Mouse (Mus musculus): ENCODE data around the gene Srrm3.

The Srrm3 gene

DNA sequence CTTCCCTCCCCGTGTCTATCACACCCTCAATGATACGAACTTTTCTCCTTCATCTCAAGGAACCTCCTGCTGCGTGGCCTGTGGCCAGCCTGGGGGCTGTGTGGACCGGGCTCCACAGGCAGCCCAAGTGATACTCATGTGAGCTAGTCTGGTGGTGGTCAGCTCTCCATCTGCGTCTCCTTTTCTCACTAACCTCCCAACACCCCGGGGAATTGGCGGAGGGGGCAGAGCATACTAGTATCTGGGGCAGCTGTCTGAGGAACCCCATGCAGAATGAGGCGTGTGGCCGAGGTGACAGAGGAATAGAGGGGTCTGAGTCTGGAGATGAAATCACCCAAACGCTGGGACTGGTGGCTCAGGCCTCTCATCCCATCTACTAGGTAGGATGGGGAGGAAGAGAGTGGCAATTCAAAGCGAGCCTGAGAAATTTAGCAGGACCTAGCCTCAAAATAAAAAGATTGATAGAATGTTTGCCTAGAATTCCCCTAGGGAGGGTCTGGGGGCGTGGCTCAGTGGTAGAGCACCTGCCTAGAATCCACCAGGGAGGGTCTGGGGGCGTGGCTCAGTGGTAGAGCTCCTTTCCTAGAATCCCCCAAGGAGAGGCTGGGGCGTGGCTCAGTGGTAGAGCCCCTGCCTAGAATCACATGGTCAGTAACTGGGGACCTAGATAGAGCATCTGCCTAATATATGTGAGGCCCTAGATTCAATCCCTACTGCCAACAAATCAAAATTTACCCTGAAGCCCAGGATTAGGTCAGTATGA lies 63.2 kb downstream of the Srrm3 start:
- no peak for DNase-seq (ENCODE audit: low spot score in 2 of 2)

DNA sequence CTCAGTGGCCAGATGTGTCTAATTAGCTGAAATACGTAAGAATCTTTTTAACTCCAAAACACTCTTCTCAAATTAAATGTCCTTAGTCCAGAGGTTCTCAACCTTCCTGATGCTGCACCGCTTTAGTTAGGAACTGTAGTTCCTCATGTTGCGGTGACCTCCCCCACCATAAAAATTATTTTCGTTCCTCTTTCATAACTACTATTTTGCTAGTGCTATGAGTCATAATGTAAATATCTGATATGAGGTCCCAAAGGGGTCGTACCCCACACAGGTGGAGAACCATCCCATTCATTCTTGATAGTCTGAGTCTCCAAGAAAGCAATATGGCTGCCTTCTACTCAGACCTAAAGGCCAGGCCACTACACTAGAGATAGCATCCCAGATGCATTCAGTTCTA lies 63.8 kb downstream of the Srrm3 start:
- DNase-seq (ENCODE audit: low spot score in 2 of 2) = no peak

DNA sequence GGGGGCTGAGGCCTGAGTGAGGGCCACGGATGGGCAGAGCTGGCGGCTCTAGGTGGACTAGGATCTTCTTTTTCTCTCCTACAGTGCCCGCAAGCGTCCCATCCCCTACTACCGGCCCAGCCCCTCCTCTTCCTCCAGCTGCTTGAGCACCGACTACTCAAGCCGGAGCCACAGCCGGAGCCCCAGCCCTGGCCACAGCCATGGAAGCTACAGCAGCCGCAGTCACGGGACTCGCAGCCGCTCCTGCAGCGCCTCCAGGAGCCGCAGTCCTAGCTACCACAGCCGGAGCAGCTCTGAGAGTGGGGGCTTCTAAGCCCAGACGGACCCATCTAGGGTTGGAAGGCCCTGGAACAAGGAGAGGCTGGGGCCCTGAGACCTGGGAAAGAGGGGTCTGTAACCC lies 66.3 kb downstream of the Srrm3 start:
- DNase-seq (ENCODE audit: low spot score in 2 of 2) = no peak

DNA sequence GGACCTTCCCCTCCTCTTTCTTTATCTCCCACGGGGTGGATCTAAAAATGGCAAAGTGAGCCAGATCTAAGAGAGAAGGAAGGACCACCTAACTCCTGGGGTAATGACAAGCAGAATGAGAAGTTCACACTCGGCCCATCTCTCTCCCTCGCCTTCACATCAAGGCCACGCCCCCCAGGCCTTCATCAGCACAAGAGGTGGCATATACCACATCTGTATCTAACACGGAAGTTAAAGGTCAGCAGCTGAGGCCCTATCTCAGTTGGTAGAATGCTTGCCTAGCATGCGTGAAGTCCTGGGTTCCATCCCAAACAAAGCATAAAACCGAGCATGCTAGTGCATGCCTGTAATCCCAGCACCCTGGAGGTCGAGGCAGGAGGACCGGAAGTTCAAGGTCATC lies 67.1 kb downstream of the Srrm3 start:
- no peak for DNase-seq (ENCODE audit: low spot score in 2 of 2)

DNA sequence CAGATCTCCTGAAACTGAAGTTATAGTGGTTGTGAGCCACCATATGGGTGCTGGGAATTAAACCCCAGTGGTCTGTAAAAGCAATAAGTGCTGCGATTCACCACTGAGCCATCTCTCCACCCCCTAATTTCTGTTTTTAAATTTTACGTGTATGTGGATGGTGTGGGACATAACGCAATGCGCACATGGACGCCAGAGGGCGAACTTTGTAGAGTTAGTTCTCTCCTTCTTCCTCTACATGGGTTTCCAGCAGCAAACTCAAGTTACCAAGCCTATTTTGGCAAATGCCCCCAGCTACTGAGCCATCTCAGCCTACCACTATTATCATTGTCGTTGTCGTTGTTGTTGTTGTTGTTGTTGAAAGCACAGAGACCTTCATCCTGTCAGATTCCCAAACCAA lies 70.5 kb downstream of the Srrm3 start:
- peak in 1 of 2 experiments; percentile 48 for DNase-seq (ENCODE audit: low spot score in 2 of 2)

DNA sequence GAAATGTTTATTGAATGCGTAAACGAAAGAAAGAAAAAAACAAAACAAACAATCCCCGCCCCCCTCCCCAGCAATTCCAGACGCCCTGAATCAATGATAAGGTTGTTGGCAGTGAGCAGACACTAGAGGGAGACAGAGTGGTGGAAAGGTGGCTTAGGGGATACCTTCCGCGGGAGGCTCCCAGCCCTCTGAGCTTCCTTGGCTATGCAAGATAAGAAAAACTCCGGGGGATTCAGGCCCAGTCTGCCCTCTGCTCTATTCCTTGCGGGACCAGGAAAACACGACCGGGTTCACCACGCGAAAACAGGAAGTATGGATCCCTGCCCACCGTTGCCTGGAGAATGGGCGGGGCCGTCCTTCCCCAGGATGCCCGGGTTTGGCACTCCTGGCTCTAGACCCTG lies 71.1 kb downstream of the Srrm3 start:
- peak in 1 of 2 experiments; percentile 60 for DNase-seq (ENCODE audit: low spot score in 2 of 2)

DNA sequence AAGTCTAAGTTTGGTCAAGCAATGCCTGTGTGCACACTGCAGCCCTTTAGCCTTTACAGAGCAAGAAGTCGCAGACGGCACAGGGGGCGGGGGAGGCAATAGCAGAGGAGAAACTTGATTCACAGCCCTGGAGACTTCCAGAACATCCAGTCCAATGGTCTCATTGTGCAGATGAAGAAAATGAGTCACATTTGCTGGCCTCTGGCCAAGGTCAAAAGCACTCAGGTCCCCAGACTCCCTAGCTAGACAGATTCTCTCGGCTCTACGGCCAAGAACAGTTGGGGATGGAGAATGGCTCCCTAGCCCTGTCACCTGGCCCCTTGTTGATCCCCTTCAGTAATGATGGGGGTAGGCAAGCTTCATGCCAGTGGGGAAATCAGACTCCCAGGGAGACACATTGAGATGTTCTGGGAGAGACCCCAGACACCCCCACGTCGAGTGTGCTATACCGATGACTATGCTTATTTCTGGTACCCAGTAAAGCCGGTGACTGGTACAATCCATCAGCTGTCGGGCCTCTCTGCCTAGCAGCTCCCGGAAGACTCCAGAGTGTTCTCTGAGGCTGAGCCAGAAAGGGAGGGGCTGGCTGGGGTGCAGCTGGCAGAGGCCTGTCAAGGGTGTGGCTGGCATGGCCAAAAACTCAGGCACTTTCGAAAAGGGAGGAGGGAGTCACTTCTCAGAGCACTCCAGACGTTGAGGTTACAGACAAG lies 72.9 kb downstream of the Srrm3 start:
- DNase-seq (ENCODE audit: low spot score in 2 of 2) = no peak

DNA sequence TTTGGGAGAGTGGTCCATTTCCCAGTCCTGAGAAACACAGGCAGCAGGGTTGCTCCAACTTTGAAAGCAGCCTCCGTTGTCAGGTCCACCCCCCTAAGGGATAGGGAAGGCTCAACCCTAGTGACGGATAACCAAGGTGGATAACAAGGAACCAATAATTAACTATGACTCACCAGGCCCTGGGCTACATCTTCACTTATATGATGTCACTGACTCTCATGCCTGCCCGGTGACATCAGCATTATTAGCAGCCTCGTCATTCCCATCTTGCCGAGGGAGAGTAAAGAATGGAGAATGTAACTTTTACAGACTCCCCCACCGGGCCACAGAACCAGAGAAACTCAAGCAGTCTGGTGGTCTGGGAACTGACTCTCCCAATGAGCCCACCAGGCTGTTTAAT lies 78.0 kb downstream of the Srrm3 start:
- DNase-seq (ENCODE audit: low spot score in 2 of 2) = no peak

DNA sequence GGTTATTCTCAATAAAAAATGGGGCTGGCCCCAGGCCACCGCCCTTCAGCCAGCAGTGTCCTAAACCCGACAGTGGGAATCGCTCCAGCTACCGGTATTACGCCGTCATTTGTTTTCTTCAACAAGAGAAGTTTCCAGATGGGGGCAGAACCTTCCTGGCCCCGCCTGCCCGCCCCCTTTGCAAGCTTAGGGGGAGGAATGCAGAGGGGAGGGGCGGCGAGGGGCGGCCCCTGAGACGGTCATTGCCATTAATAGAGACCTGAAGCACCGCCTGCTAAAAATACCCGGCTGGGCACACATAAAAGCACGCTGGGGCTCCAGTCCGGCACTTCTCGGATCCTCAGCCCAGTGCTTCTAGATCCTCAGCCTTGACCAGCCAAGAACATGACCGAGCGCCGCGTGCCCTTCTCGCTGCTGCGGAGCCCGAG lies 81.0 kb downstream of the Srrm3 start, which contains the start of gene Hspb1:
TSS of gene Hspb1 (plus strand) at position 245 of the 428 bp plus-strand sequence.
- DNase-seq (ENCODE audit: low spot score in 2 of 2) = no peak

DNA sequence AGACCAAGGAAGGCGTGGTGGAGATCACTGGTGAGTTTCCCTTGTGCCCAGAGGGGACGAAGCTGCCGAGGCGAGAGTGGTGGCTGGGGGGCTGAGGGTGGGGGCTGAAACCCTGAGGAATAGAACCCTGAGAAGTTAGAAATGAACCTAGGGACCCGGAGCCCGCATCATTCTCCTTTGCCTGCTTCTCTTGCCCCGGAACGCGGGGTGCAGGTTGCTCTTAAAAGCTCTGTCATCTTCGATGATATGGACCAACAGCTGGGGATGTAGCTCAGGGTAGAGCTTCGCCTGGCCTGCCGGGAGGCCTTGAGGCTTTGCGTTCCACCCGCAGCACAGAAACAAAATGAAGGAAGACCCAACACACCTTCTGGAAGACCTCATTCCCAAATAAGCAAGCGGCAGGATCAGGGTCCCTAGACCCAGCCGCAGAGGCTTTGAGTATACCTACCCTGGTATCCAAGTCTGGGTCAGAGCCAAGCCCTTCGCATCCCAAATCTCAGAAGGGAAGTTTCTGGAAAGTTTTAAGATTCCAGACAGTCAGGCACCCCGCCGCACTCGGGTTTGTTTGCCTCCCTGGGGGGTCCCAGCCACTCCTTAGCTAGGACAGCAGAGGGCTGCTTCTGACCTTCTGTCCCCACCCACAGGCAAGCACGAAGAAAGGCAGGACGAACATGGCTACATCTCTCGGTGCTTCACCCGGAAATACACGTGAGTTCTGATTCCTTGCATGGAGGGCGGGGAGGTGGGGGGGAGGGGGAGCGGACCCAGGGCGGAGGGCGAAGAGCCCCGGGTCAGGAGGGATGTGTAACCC lies 81.9 kb downstream of the Srrm3 start:
- no peak for DNase-seq (ENCODE audit: low spot score in 2 of 2)

DNA sequence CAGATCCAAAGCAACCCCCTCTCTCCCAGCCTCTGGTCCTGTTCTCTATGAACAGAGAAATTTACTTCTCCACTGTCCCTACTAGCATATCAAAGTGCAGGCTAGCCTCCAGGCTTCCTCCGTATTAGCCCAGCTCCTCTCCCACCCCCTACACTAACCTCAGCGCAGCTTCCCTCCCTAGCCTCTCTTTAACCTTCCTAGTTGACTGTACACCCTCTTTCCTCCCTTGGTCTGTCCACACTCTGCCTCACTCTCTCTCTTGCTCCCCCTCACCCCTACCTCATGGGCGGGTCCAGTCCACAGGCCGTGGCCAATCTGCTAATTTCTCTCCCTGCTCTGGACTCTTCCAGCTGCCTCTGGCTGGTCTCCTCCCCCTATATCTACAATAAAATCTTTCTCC lies 83.6 kb downstream of the Srrm3 start:
- no peak for DNase-seq (ENCODE audit: low spot score in 2 of 2)

DNA sequence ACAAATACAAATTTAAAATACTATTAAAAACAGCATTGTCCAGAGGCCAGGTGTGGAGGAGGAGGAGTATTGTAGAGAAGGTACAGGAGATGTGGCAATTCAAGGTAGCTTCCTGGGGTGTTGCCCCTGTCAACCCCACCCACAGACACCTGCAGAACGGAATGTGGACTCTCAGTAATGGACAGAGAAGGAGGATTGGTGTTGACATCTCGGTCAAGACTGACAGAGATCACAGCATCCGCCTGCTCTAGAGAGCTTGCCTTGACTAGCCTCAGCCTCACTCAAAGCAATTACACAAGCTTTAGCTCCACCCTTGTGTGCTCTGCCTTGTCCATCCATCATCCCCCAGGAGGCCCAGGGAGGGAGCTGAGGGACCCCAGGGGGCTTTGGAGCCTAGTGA lies 84.2 kb downstream of the Srrm3 start:
- DNase-seq (ENCODE audit: low spot score in 2 of 2) = no peak

DNA sequence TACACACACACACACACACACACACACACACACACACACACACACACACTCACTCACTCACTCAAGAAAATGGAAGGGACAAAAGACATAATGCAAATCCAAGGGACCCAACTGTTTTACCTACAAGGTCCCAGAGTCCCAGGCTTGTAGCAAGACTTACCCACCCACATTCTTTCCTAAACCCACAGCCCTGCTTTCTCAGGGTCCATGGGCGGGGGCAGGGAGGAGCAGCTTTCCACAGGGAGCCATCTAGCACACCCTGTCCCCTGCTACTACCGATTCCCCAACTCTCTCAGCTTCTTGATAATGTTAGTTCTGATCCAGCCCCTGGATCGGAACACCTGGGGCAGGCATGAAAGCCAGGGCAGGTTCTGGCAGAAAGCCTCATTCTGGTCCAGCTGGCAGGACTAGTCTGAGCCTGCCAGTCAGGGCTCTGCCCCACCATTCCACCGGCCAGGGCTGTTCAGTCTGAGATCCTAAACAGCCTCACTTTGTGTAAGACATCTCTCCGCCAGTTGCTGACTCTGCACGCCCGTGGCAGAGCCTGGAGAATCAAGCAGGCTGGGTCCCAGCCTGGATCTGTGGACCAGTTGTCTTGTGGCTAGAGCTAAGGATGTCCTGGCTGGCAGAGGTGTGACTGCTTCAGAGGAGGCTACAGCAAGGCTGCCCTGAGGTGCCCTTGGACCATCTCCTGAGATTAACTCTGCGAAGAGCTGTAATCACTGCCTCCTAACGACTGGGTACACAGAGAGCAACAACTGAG lies 86.1 kb downstream of the Srrm3 start:
- DNase-seq (ENCODE audit: low spot score in 2 of 2) = no peak

DNA sequence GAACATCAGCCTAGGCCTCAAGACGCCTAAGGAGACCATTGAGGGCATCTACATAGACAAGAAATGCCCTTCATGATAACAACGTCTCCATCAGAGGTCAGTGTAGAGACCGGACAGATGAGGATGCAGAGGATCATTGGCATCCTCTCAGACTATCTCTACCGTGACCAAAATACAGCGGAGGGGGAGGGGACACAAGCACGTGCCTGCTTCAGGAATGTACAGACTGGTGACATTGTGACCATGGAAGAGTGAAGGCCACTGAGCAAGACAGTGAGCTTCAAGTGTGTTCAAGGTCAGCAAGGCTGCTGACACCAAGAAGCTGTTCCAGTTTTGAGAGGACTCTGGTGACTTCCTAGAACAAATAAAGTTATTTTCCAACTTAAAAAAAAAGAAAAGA lies 88.3 kb downstream of the Srrm3 start:
- no peak for DNase-seq (ENCODE audit: low spot score in 2 of 2)

DNA sequence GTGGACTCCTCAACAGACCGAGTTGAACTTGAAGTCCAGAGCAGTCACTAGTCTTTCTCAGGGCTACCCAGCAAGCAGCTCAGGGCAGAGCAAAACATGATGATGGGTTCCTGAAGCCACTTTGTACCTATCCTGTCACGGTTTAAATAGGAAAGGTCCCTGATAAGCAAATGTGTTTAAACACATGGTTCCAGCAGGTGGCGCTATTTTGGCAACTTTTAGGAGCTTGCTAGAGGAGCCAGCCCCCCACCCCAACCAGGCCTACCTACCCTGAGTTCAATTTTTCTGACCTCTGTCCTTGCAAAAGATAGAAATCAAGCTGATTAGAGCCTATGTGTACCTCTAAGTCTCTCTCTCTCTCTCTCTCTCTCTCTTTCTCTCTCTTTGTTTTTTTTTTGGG lies 91.3 kb downstream of the Srrm3 start:
- DNase-seq (ENCODE audit: low spot score in 2 of 2) = peak; percentile 23 to 71

DNA sequence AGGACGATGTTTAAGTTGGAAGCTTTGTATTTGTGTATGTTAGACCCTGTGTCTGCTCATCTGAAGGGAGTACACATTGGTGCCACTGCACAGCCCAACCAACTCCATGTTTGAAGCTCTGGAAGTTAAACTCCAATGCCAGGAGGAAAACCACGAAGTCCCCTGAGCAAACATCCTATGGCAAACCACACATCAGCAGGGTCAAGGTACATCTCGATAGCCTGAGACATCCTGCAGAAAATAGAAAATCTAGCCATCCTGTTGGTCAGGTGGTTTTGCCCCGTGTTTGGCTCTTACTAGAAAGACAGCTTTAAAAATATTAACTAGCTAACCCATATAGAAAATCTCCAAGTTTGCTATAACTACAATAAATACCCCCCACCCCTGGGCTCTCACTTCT lies 92.3 kb downstream of the Srrm3 start:
- DNase-seq (ENCODE audit: low spot score in 2 of 2) = no peak

DNA sequence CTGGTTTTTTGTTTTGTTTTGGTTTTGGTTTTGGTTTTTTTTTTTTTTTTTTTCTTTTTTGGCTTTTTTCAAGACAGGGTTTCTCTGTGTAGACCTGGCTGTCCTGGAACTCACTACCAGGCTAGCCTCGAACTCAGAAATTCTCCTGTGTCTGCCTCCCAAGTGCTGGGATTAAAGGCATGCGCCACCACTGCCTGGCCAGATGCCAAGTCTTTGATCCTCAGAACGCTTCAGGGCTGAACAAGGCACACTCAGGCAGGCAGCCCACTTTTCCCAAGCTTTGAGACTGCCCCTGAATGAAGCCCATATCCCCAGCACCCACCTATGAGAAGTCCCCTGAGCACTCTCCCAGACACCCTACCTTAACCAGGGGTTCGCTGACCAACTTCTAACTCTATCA lies 93.1 kb downstream of the Srrm3 start:
- DNase-seq (ENCODE audit: low spot score in 2 of 2) = no peak

DNA sequence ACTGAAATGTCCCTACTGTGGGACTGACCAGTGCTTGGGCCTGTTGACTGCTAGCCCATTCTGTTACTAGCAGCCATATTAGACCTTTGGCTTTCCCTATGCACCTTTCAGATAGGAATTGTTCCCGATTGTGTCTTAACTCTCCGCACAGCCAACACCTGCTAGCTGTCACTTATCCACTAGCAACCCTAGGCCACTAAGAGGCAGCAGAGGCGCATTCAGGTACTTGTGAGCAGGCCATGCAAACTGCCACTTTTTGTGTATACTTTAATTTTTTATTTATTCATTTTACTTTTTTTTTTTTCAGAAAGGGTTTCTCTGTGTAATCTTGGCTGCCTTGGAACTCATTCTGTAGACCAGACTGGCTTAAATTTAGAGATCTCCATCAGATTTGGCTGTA lies 94.0 kb downstream of the Srrm3 start:
- DNase-seq (ENCODE audit: low spot score in 2 of 2) = no peak

DNA sequence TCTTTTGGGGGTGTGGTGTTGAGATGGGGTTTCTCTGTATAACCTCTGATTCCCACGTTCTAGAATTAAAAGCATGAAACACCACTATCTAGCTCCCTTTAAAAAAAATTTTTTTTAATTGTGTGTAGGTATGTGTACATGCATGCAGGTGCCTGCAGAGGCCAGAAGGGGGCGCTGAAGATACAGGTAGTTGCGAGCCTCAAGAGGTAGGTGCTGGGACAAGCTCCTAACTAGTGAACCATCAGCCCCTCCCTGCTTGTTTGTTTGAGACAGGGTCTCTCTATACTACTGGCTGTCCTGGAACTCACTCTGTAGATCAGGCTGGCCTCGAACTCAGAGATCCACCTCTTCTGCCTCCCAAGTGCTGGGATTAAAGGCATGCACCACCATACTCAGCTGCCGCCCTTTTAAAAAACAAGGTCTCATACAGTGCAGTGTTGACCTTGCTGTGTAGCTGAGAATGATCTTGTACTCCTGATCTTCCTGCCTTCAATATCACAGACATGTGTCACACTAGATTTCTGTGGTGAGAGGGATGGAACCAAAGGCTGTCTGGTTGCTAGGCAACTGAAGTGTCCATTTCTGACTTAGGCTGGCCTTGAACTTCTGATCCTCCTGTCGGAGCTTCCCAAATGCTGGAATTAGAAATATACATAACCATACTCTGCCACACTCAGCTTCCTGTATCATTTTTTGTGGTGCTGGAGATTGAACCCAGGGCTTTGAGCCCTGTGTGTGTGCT lies 94.8 kb downstream of the Srrm3 start:
- DNase-seq (ENCODE audit: low spot score in 2 of 2) = peak in 1 of 2 experiments; percentile 44

DNA sequence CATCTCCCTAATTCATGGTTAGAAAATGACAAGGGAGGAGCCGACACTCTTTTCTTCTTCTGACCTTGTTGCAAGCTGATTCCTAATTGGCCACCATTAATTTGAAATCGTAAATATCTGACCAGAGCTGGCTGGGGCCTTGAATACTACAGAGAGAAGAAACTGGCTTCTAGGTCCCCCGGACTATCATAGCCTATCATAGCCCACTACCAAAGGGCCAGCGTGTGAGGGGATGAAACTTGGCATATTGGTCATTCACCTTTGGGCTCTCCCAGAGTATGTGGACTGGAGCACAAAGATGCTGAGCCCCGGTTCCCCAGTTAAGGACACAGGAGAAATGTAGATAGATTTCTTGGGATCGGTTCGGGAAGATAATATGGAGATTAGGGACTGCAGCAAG lies 96.4 kb downstream of the Srrm3 start:
- no peak for DNase-seq (ENCODE audit: low spot score in 2 of 2)

DNA sequence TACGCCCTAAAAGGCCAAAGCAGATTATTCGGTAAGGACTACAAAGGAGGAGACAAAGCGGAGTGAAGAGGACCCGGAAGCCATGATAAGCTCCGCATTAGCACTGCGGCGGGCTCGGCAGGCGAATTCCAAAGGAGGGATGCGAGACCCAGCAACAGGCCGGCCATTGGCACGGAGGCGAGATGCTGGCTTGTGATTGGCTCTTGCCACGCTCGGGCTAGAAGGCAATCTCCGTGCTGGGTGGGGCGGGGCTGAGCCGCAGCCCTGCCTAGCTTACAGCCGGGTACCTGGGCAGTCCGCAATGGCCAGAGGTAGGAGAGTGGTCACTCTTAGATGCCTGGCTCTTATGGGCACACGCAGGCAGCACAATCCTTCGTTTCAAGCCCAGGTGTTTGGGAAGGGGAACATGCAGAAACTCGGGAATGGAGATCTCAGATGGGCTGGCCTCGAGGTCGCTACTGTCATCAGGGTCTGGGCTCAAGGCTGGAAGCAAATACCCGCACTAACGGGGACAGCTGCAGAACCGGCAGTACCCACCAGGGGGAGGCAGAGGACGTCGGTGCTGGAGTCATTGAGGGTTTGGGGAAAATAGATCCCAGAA lies 97.0 kb downstream of the Srrm3 start:
- peak; percentile 49 to 78 for DNase-seq (ENCODE audit: low spot score in 2 of 2)
